Mouse (Mus musculus) right cerebral cortex, postnatal 36 days (tissue): ENCODE measurements at regions not wholly inside any gene's neighbourhood (a gene's known extent, or its start where the extent isn't known, plus 50 kb on each side); places are given as distances from the start of the nearest gene placed in this dataset.

Experiments
- DNase-seq, 2 experiments: peaks; one replicate each; pipeline ENCODE4 v3.0.0; 2022; ENCODE audit warnings: low spot score in 2 of 2, mixed read lengths in 1 of 2

DNA sequence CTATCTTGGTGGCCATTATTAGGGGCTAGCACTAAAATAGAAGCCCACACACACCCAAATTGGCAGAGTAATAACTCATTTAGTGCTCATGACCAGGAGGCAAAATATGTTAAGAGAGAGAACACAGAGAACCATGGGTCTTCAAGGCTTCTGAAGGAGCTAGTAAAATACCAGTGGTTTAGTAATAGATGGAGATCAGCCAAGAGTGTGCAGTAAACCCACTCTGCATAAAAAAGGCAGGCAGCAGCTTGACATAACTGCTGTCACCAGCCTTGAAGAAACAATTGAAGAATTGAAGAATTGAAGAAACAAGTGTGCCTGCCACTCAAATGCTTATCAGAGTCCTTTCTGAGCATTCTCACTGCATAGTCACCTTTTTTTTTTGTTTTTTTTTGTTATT lies 227.9 kb downstream of the Csl start:
- no peak for DNase-seq

DNA sequence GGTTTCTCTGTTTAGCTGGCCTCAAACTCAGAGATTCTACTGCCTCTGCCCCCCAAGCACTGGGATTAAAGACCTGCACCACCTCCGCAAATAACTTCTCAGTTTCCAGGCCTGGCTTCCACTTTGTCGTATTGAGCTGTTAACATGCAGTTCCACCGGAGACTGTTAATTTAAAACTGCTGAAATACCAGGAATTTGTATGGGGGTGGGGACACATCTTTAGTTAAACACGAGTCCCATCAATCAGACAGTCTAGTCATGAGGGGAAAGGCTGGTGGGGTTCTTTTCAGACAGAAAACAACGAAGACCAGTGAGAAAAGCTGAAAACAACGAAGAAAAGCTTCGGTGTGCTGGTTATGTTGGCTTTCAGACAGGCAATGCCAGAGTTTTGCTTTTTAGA lies 227.5 kb downstream of the Csl start:
- DNase-seq: no peak

DNA sequence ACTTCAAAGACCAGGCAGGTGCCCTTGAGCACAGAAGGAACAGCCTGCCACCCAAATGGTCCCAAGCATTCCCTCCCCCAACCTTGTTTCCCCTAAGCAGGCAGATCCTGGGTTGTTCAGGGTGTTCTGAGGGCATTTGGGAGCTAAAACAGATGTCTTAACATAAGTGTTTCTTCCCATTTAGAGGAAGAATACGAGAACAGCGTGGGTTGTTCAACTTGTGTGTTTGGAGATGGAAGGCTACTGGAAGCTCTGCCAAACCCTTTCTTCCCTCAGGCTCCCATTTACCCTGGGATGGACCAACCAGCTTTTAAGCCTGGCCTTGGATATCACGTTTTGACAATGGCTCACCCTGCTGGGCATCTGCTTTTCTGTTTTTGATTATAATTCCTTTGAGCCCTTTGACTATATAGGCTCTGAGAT lies 226.8 kb downstream of the Csl start:
- no peak for DNase-seq

DNA sequence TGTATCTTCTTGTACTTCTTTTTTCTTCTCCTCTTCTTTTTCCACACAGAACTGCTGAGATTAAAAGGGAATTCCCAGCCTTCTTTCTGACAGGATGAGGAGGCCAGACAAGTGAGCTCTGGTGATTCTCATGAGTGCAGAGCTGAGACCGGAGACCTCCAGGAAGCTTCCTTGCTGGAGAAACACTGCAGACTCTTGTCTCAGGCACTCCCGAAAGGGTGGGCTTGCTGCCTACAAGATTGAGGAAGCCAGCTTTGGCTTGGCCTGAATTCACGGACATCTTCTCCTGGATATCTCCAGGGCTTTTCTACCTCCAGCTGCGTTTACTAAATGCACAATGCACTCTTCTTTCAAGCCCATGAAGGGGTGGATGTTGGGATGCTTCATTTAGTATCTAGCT lies 226.0 kb downstream of the Csl start:
- DNase-seq: no peak

DNA sequence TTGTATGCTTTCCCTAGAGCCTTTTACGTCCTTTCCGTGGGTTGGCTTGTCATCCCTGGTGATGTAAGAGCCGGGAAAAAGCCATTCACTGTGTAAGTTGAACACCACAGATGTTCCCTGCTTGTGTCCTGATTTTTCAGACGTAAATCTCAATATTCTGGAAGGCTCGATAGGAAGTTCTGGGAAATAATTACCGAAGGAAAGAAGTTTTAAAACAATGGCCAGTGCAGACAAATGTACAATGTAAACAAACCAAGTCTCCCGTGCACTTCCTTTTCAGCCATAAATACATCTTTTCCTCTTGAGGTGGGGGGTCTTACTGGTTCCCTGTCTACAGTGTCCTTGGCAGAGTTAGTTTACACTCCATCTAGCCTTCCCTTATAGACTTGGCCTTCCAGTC lies 225.2 kb downstream of the Csl start:
- no peak for DNase-seq

DNA sequence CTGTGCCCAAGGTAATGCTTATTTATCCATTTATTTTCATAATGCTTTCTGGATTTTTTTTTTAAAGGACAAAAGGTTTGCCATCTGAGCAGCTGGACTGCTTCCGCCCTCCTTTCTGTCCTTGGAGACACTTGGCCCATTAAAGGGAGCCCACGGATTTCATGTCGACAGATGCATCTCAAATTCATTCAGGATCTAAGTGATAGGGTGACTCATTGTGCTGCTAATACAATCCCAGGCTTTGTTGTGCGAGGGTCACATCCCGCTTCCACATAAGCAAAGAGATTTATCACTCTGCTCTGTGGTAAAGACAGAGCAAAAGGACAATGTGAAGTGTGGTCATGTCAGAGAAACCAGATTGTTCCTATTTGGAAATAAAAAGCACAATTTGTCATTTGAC lies 220.8 kb downstream of the Csl start:
- DNase-seq: no peak

DNA sequence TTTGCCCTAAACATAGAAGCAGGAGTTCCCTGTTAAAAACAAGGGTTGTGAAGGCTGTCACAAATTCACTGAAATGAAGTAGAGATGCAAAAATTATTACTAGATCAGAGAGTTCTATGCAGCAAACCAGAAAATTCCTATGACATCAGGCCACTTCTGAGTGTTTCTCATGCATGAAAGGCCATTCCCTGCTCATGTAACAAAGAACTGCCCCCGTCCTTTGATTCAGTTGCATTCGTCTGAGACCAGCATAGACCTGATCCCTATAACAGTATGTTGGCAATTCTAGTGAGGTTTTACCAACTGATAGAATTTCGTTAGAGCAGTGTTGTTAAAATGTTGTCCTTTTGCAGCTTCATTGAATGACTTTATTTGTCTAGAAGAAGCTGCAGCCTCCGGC lies 207.1 kb downstream of the Csl start:
- DNase-seq: no peak

DNA sequence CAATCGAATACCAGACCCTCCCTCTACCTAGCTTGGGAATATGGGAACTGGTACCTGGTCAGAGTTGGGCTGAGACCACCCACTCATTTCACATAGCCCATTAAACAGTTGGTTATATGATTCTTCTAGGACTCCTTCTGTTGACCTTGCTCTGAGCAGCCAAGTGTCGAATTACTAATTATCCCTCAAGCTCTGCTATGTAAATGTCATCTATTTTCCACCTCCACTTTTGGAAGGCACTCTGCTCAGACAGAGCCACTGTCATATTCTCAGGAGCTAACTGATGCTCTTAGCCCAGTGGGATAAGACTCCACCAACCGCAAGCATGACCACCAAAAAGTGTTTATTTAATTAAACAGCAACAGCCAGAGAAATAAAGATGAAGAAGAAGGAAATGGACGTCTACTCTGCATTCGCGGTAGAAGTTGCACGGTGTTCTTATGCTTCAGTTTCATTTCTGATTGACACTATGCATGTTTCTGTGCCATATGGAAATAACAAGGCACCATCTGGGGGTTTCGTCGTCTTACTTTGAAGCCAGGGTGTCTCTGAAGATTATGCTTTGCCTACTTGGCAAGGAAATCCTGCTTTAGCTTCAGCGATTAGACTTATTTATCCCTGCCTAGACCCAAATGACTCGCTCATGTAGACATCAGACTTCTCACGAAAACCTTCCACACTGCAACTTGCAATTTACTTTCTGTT lies 206.5 kb downstream of the Csl start:
- peak; percentile 27 to 41 for DNase-seq

DNA sequence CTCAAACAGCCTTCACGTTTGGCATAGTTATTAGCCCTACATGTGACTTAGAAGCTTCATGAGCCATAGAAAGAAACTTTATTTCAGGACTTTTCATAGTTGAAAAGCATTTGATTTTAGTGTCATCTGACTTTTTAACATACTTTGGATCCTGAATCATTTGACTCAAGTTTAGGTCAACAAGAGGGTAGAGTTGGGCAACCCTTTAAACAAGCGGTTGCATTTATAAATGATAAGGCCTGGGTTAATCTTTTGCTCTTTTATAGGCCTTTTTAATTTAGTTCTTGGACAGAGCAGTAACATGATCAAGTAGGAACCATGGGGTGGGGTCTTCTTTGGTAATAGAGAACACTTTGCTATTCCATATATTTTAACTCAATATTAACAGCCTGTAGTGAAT lies 204.4 kb downstream of the Csl start:
- no peak for DNase-seq

DNA sequence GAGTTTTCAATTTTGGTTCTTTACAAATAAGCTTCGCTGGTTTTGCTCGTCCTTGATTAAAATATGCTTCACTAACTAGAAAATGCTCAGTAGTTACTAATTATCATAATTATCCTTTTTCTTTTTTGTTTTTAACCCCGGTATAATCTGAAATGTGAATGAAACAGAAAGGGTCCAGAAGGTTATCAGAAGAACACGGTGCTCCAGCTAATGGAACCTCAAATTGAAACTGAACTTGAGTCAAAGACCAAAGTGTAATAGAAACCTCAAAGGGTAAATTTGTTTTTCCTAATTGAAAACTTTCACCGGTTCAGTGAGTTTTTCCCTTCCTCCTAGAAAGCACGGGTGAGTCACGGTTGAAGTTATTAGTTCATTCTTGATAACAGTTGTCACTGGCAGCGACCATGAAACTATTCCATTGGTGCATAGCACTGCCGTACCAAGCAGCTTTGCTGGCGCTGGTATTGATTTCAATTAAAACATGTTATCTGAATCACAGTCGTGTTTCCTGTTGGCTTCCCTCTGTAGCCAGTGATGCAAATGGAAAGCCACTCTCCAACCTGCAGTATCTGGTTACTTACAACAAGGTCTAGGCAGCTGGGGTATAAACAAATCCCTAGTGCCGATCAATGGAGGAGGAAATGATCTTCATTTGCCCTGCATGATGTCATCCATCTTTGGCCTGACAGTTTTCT lies 203.7 kb downstream of the Csl start:
- no peak for DNase-seq

DNA sequence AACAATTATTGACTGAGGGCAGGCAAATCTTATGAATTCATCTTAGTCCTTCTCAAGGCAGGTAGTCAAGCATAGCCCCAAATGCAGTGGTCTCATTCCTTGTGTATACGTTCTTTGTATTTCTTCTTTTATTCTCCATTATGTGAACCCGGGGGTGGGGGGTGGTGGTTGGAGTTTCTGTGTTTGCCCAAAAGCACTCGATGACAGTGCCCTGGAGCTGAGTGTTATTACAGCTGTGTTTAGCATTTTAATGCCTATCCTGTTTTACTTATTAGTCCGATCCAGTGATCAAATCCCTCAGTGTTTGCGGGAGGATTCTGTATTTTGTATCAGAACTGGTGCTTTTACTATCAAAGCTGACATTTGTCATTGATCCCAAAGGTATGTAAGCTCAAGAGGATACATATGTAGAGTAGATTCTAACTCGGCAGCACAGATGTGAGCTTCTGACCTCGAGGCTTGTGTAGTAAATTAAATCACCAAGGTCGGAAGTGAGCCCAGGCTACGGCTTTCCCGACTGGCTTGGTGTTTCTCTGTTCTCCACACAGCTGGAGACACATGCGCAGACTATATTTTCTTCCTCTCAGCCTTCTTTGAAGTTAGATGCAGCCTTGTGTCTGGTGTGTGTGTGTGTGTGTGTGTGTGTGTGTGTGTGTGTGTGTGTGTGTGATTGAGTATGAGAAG lies 203.0 kb downstream of the Csl start:
- DNase-seq: no peak

DNA sequence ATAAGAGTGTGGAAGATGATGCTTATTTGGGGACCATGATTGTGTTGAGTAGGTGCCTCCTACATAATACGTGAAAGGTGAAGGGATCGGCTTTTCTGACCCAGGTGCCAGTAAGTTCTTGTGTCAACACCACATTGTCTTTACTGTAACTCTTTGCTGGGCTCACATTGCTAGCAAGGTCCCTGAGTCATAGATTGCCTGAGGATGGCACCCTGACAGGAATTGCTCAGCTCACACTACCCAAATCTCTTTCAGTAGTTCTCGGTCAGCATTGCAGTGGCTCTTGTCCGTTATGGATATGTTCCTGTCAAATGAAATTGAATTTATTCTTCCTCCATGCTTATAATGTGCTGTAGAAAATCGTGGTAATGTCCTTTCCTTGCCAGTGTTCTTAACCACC lies 200.8 kb downstream of the Csl start:
- DNase-seq: no peak

DNA sequence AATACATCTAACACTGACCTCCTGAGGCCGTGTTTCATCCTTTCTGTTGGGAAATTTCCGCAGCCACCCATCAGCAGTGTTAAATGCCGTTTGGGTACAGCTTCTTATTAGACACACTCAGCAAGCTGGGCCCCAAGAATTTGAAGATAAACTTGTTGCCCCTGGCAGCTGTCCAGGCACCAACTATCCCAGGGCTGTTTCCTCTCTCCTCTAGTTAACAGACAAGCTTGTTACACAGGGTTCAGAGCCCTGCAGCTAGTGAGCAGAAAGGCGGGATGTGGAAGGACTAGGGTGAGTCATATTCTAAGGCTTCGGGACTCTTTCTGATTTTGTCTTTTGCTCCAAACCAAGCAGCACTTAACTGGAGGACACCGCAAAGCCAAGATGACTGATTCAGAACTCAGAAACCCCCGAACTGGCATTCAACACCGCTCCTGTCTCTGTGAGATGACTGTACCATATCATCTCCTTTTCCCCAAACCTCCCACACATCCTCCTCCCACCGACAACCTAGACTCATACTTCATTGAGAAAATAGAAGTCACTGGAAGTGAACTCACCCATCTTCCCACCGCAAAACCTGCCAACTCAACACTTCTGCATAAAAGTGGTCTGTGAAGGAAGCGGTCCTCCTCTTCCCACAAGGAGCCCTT lies 198.2 kb downstream of the Csl start:
- DNase-seq: peak; percentile 46 to 64

DNA sequence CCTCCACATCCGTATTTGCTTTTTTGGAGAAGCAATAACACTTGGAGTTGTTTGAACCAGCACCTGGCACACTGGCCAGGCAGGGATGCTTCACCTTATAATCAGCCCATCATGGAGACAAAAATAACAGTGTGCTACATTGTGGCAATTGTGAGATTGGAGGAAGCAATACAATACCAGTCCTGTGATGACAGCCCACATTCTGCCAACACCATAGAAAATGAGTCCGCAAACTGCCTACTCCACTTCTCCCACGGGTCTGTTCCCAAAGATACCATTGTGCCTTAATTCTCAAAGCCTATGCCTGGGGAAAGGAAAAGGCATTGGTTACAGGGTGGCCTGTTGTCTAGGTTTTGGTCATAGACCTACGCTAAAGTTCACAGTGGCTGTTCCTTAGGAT lies 194.9 kb downstream of the Csl start:
- no peak for DNase-seq

DNA sequence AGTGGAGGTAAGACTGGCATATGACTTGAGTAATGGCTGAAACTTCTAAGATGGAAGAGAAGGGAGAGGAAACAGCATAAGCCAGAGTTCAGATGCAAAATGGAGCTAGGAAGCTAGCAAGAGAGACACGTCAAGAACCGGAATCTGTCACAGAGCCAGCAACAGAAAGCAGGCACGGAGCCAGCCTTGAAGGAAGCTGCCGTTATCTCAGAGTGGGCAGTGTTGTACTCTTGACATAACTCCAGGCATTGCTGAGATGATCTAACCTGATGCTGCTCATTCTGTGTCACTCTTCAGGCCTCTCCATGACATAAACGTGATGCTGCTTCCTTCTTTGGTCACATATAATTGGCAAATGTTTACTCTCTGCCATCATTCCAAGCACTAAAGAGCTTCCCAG lies 191.0 kb downstream of the Csl start:
- DNase-seq: no peak

DNA sequence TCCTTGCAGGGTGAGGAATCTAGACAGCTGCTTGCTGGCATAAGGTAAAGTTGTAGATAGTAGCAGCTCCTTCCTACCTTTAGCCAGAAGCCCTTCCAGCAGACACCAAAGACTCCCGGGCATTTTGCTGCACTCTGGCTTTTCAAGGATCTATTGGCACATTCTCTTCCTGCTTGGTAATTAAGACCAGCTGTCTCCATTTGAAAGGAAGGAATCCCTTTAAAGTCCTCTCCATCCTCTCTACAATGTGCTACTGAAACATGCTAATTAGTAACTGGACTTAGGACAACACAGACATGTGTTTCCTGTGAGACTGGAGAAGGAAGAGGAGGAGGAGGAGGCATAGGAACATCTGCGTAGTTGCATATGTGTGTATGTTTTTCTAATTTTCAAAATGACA lies 189.3 kb downstream of the Csl start:
- no peak for DNase-seq

DNA sequence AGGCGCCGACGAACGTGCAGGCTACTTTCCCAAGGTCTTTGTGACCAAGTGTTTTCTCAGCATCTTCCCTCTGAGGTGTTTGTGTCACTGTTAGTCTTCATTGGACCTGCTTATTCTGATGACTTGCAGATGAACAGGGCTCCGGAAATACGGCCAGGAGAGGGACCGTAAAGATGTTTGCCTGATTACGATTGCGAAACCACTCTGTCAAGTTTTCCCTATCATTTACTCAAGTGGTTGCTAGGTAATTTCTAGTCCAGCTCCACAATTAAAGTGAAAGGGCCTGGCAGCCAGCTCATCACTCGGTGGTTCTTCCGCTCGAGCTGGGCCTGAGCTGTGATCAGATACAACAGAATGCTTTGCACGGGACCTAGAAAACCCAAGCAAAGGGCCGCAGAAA lies 185.5 kb downstream of the Csl start:
- DNase-seq: no peak

DNA sequence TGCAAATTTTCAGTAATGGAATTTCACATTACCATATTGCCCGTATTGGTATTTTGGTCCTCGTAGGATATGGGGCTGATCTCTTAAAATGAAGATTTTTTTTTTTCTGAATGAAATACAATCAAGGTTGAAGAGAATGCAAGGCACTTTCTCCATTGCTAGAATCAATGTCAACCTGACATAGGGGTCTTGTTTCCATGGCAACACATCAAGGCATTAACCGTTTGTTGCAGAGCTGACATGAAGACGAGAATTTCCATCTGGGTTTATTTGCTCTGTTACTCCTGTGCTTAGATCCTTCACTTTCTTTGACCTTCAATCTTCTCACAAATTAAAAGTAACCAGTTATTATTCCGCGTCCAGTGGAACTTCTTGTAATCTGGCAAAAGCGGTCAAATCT lies 184.2 kb downstream of the Csl start:
- no peak for DNase-seq

DNA sequence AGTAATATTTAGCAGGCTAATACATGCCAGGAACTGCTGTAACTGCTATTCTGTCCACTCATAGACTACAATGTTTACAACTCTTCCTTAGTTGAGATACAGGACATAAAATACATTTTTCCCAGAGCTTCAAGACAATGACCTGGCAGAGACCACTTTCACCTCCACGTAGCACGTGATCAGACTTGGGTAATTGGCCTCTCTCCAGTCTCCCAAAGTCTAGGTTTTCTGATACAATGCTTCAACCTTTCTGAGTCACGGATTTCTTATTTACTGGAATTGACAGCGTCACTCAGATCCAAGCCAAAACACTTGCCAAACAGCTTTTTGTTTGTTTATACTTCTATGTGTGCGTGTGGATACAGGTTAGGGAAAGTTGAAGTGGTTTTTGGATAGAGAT lies 183.2 kb downstream of the Csl start:
- no peak for DNase-seq

DNA sequence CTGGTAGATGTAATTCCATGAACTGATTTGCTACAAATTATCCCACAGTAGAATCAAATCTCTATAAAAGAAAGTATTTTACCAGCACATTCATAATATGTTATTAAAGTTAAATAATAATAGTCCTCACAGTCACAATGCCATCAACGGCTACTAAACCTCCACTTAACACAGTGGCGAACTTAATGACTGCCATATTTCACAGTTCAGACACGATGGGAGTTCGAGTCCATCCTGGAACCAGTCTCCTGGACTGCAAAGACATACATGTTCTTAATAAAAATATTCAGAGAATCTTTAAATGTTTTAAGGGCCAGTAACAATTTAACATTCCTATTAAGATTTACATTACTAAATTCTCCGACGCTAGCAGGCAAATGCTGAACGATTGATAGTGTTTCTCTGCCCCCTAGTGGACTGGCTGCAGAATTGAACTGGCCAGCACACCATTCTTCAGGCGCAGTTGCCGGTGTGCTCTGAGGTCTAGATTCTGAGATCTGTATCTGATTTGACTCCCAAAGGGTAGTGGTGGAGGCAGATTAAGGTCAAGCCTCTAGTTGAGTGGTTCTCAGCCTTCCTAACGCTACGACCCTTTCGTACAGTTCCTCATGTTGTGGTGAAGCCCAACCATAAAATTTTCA lies 182.3 kb downstream of the Csl start:
- DNase-seq: no peak

DNA sequence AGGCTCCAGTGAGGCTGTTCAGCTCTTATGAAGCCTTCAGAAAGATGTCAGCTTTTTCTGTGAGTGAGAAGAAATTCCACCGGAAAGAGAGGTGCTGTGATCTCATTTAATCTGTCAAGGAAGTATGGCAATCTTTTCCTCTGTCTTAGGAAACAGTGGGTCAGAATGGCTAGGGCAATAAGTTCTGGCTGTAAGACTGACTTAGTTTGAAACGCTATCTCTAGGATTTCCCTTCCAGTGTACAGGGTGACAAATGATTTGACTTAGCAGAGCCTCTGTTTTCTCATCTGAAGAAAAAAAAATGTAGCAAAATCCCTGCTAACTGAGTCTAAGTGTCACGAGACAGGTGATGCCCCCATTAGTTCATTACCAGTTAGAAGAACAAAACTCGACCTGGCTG lies 181.1 kb downstream of the Csl start:
- DNase-seq: no peak

DNA sequence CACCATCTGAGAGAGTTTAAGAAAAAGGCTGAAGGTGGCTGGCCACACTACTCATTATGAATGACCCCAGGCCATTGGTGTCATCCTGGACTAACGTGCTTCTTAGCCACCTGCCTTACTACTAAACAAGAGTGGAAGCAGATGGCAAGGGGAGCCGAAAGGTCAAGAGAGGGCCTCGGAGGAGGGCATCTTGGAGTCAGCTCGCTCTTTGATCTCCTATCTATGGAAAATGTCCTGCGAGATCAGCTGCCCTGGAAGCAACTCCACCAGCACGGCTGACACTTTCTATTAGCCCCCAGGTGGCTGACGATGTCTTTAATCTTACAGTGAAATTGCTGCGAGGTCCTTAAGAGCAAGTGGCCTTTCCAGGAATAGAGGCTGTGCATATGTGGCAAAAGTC lies 179.3 kb downstream of the Csl start:
- no peak for DNase-seq
